Mouse (Mus musculus): ENCODE data around the gene Gm10282. TPM values are rescaled to one million over a fixed set of nuclear protein-coding genes. Genes with fewer than 3 reads are reported as not detected.

The Gm10282 gene
- total and polyA plus RNA-seq, 3 experiments: 18.3 to 176 (median 76.4) TPM

DNA sequence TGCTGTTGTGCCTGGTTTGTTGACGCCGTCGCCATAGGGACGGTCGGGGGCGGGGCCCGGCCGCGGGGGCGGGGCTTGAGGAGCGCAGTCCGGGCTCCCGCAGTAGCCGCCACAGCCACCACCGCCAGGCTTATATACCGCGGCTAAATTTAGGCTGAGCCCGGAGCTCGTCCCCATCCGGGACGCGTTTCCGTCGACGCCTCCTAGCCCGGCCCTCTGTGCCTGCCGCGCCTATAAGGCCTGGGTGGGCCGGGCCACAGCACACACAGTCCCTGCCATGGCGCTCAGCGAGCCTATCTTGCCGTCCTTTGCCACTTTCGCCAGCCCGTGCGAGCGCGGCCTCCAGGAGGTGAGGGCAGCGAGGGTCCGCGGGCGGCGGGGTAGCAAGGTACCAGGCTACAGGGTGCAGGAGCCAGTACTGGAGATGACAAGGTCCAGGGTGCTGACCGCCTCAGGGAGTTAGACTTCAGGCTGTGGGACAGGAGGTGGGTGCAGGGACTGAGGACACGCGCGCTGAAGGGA lies 13.8 kb upstream of the Gm10282 start, which contains the start of gene Klf2:
Klf2 (plus strand) TSS at position 233 of the 522 bp plus-strand sequence.
- no peaks in the 10 kb centered on the region for H3K27me3 ChIP-seq (replicated peaks)
- H3K36me3 ChIP-seq (replicated peaks in 1 of 2; ENCODE audit: control insufficient read depth in 1 of 2, insufficient read depth in 1 of 2, low read length in 1 of 2): peaks cover 0 to 2% of the 10 kb centered on the region in 2 experiments
- H3K79me2 ChIP-seq (replicated peaks; ENCODE audit: control insufficient read depth, extremely low read depth, insufficient read depth, poor library complexity, severe bottlenecking): no peaks in the 10 kb centered on the region
- in situ Hi-C loops (cut with MboI; ENCODE audit: low pct_ligation_motif_present, low pct_unique_long_range_greater_than_20kb, low sequenced_read_pairs): no loop called here
- no peak within 1 kb of the TSS for H3K9ac ChIP-seq (ENCODE audit: insufficient read depth, low read depth)
- dilution Hi-C loops (cut with MboI; ENCODE audit: extremely low pct_ligation_motif_present, extremely low pct_unique_long_range_greater_than_20kb, low sequenced_read_pairs): no loop called here
- H3K4me1 ChIP-seq (ENCODE audit: control insufficient read depth in 1 of 2, insufficient read depth in 2 of 2): peaks cover 21 to 61% of the 10 kb centered on the region in 2 experiments
- TF ChIP-seq TBP (conservative IDR thresholded peaks at IDR 0.05; ENCODE audit: low read depth, low read length) (0 out of 2 replicates have a peak, but pooled peaks have one; percentile 25), ETS1 (conservative IDR thresholded peaks at IDR 0.05; ENCODE audit: low read depth, low read length) (no peak), MAFK (IDR thresholded peaks at IDR 0.05; ENCODE audit: insufficient replicate concordance, low read length) (no peak), NELFE (IDR thresholded peaks at IDR 0.05; ENCODE audit: low read depth, low read length) (no peak), CHD2 (IDR thresholded peaks at IDR 0.05; ENCODE audit: low read length) (no peak), MEF2A (IDR thresholded peaks at IDR 0.05; ENCODE audit: borderline replicate concordance, low read depth, low read length) (peak; percentile 45; the same call in 1 of the 2 replicates), MAX (IDR thresholded peaks at IDR 0.05; ENCODE audit: low read length) (no peak)
- DNase-seq (ENCODE audit: extremely low read depth): peak; percentile 83
- no peak within 1 kb of the TSS for H3K27ac ChIP-seq (ENCODE audit: insufficient read depth, low read depth)
- H3K4me2 ChIP-seq (ENCODE audit: insufficient read depth, low read depth, poor library complexity, severe bottlenecking): no peak within 1 kb of the TSS
- H3K9me3 ChIP-seq (replicated peaks; ENCODE audit: low read length): peaks cover 20% of the 10 kb centered on the region
- peak within 1 kb of the TSS in 1 of 3 experiments; percentile 38 for H3K4me3 ChIP-seq (replicated peaks in 1 of 3; ENCODE audit: low read depth in 2 of 3, low read length in 2 of 3, poor library complexity in 1 of 3)

DNA sequence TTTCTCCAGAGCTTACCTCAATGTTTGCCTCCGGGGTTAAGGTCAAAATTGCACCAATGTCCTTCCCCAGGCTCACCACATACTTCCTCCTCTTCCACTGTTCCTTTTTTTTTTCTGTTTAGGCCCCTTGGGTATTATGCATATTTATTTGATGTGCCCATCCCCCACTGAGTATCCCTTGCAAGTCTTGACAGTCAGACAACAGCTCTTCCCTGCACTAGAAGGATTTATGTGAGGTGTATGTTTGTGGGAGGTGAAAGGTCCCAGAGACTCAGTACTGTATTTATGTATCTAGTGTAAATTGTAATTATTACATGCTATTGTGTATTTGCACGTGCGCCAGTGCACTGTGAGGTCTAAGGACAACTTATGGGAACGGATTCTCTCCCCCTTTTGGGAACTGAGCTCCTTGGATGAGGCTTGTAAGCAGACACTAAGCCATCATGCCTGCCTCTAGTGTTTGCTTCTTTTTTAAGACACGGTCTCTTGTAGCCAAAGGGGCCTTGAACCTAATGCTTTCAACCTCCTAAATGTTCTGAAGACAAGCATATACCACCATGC lies 12.8 kb upstream of the Gm10282 start:
- H3K36me3 ChIP-seq (replicated peaks in 1 of 2; ENCODE audit: control insufficient read depth in 1 of 2, insufficient read depth in 1 of 2, low read length in 1 of 2): peaks cover 0 to 2% of the 10 kb centered on the region in 2 experiments
- no peaks in the 10 kb centered on the region for H3K79me2 ChIP-seq (replicated peaks; ENCODE audit: control insufficient read depth, extremely low read depth, insufficient read depth, poor library complexity, severe bottlenecking)
- peak; percentile 58 for DNase-seq (ENCODE audit: extremely low read depth)
- no peak overlapping the region for H3K4me3 ChIP-seq (replicated peaks in 1 of 3; ENCODE audit: low read depth in 2 of 3, low read length in 2 of 3, poor library complexity in 1 of 3)
- H3K27me3 ChIP-seq (replicated peaks): no peaks in the 10 kb centered on the region
- TF ChIP-seq TBP (conservative IDR thresholded peaks at IDR 0.05; ENCODE audit: low read depth, low read length) (no peak), ELF1 (IDR thresholded peaks at IDR 0.05; ENCODE audit: low read depth, low read length) (no peak), JUN (IDR thresholded peaks at IDR 0.05; ENCODE audit: insufficient read depth, low read depth, low read length) (no peak), CHD2 (IDR thresholded peaks at IDR 0.05; ENCODE audit: low read length) (0 out of 2 replicates have a peak, but pooled peaks have one; percentile 38), ZC3H11A (IDR thresholded peaks at IDR 0.05; ENCODE audit: low read depth, low read length) (no peak), NELFE (IDR thresholded peaks at IDR 0.05; ENCODE audit: low read depth, low read length) (no peak), POLR2A (IDR thresholded peaks at IDR 0.05; ENCODE audit: low read depth, low read length) (no peak), RAD21 (IDR thresholded peaks at IDR 0.05; ENCODE audit: low read depth, low read length) (no peak), ZNF384 (IDR thresholded peaks at IDR 0.05; ENCODE audit: low read depth, low read length) (peak; percentile 84), UBTF (IDR thresholded peaks at IDR 0.05; ENCODE audit: low read depth, low read length) (no peak), PAX5 (IDR thresholded peaks at IDR 0.05; ENCODE audit: low read length) (no peak)
- in situ Hi-C loops (cut with MboI; ENCODE audit: low pct_ligation_motif_present, low pct_unique_long_range_greater_than_20kb, low sequenced_read_pairs) (no loop called here), dilution Hi-C loops (cut with MboI; ENCODE audit: extremely low pct_ligation_motif_present, extremely low pct_unique_long_range_greater_than_20kb, low sequenced_read_pairs) (no loop called here)
- peaks cover 20% of the 10 kb centered on the region for H3K9me3 ChIP-seq (replicated peaks; ENCODE audit: low read length)
- no peak overlapping the region for H3K9ac ChIP-seq (ENCODE audit: insufficient read depth, low read depth)
- no peak overlapping the region for H3K4me2 ChIP-seq (ENCODE audit: insufficient read depth, low read depth, poor library complexity, severe bottlenecking)
- H3K4me1 ChIP-seq (ENCODE audit: control insufficient read depth in 1 of 2, insufficient read depth in 2 of 2): peaks cover 16 to 51% of the 10 kb centered on the region in 2 experiments
- H3K27ac ChIP-seq (ENCODE audit: insufficient read depth, low read depth): no peak overlapping the region
